Mouse (Mus musculus) bone marrow macrophage, adult 2 months (primary cell): ENCODE results near the gene Pcid2. TPM values are rescaled to one million over a fixed set of nuclear protein-coding genes. Genes with fewer than 3 reads are reported as not detected.
A peak's percentile ranks its signal among the peaks of the same experiment; 100 is the strongest.

ENCODE experiments used
- H3K27ac ChIP-seq: 2 replicates; pipeline ENCODE4 v1.5.1; 2012; ENCODE audit warnings: low read depth, low read length; ENCODE audit not compliant: insufficient read depth
- H3K4me1 ChIP-seq: 2 replicates; pipeline ENCODE4 v1.6.1; 2012; ENCODE audit warnings: low read length; ENCODE audit not compliant: control insufficient read depth, insufficient read depth
- H3K4me3 ChIP-seq: 2 replicates; pipeline ENCODE4 v1.5.1; 2012; ENCODE audit warnings: mild to moderate bottlenecking, low read length, moderate library complexity; ENCODE audit not compliant: insufficient read depth
- CTCF ChIP-seq: IDR thresholded peaks from 2 replicates; pipeline ENCODE4 v1.5.1; 2012; ENCODE audit warnings: low read depth, mild to moderate bottlenecking, low read length, moderate library complexity
- POLR2A ChIP-seq: IDR thresholded peaks from 2 replicates; pipeline ENCODE4 v1.6.1; 2012; ENCODE audit warnings: mild to moderate bottlenecking, low read depth, low read length, borderline replicate concordance
- polyA plus RNA-seq: library from polyadenylated mRNA; stranded (reverse); fragments of >200 nt; gene quantifications from 2 replicates; pipeline ENCODE4 v1.2.4, GENCODE M21; 2012; ENCODE audit not compliant: missing spikeins, insufficient read depth, insufficient read length

Gene Pcid2
- polyA plus RNA-seq, 1 experiment: 16.4 TPM

DNA sequence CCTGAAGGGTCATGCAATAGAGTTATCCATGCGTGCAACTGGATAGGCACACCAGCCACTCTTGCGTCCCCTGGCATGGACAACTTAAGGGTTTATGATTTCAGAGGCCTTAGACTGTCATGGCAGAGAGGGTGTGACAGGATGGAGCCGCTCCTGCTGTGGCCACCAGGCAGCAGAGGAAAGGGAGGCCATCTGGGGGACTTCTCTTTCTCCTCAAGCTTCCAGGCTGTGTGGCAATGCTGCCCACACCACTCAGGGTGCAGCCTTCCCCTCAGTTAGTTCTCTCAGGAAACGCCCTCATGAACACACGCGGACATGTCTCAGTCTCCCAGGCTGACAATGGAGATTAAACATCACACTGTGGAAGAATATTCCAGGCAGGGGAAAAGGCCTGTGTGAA is 66.2 kb downstream of the Pcid2 start:
- H3K4me1 ChIP-seq: peaks cover 28% of the 10 kb centered on the region
- no peak overlapping the region for H3K27ac ChIP-seq
- TF ChIP-seq CTCF: no peak
- no peak for TF ChIP-seq POLR2A
- no peak overlapping the region for H3K4me3 ChIP-seq

DNA sequence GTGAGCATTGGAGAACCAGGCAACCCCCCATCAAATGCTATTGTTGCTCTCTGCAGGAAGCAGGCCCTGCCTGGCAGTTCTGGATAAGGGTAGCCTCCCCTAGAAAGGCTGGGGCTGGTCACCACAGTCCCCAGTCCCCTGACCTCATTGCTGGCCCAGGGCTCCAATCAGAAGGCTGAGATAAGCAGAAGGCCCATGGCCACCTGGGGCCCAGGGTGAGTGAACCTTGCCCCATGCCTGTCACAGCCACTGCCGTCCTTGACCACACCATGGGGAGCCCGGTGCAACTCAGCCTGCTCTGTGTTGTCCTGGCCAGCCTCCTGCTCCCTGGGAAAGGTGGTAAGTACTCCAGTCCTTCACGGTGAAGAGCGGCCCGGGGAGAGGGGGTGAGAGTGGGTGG is 67.7 kb downstream of the Pcid2 start:
- Histone ChIP-seq H3K27ac (no peak overlapping the region), H3K4me1 (peaks cover 28% of the 10 kb centered on the region), H3K4me3 (no peak overlapping the region)
- TF ChIP-seq CTCF (no peak), POLR2A (no peak)

DNA sequence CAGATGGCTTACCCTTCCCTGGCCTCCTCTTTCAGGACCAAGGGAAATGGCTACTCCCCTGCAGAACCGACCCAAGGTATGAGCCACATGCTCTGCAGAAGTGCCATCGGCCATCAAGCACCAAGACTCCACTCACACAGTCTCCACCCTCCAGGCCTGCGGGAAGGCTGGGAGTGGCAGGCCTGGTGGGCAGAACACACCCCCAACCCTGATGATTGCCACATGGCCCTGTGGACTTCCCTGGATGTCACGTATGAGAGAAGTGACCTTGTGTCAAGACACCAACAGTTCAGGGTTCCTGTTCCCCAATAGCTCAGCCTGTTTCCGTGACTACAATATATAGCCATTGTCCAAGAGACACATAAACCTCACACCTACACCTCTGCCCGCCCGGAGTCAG is 68.2 kb downstream of the Pcid2 start, which contains the start of gene F10:
Gene F10 (plus strand): TSS at position 294 of the 400 bp plus-strand sequence.
- TF ChIP-seq POLR2A: no peak
- TF ChIP-seq CTCF: no peak
- Histone ChIP-seq H3K4me3 (no peak within 1 kb of the TSS), H3K27ac (no peak within 1 kb of the TSS)

DNA sequence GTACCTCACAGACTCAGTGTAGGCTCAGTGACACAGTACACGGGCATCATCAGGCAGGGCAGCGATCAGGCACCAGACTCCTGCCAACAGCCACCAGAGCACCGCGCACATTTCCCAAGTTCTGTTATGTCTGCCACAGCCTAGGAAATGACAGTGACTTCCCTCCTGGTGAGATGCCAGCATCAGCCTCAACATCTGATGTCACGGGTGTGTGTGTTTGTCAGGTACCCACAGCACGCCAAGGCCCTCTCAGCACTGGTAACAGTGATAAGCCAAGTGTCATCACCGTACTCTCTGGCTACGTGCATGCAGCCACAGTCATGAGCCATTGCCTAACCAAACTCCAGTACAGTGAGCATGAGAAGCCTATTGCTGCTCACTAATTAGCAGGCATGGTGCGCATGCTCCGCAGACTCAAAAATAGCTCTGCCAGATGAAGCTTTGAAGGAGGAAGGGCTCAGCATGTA is 68.9 kb downstream of the Pcid2 start:
- Histone ChIP-seq H3K27ac (no peak overlapping the region), H3K4me1 (peaks cover 37% of the 10 kb centered on the region), H3K4me3 (no peak overlapping the region)
- TF ChIP-seq CTCF: no peak
- no peak for TF ChIP-seq POLR2A

More for the DNA sequence above, 68.2 kb downstream of the Pcid2 start, which contains the start of gene F10:
- peaks cover 32% of the 10 kb centered on the region for H3K4me1 ChIP-seq

DNA sequence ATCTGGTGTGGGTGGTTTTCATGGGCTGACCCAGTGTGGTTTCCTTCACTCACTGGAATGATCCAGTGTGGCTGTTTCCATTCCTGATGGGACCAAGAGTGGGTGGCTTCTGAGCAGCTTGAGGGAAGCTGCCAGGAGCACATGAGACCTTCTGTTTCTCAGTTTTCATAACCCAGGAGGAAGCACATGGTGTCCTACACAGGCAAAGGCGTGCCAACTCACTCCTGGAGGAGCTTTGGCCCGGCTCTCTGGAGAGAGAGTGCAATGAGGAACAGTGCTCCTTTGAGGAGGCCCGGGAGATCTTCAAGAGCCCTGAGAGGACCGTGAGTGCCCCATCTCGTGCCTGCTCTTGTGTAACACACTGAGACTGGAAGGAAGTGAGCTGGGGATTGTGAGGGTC is 76.8 kb downstream of the Pcid2 start:
- Histone ChIP-seq H3K4me3 (no peak overlapping the region), H3K27ac (peak overlapping the region; percentile 54), H3K4me1 (peaks cover 48% of the 10 kb centered on the region)
- TF ChIP-seq POLR2A: no peak
- TF ChIP-seq CTCF: no peak

GRCm38 (mm10) chr8:13027615-13028014 is 77.6 kb downstream of the Pcid2 start:
- no peak overlapping the region for H3K27ac ChIP-seq
- no peak overlapping the region for H3K4me3 ChIP-seq
- peaks cover 48% of the 10 kb centered on the region for H3K4me1 ChIP-seq
- TF ChIP-seq POLR2A (no peak), CTCF (no peak)

Other genes starting within 250 kb of the Pcid2 start
- gene Mcf2l, start 231.7 kb downstream of the Pcid2 start, polyA plus RNA-seq: 1.4 and 2.2 TPM in 2 replicates
- 0.87 and 1.3 TPM in 2 replicates for gene F7, start 79.4 kb downstream of the Pcid2 start, polyA plus RNA-seq
- gene F10, start 68.2 kb downstream of the Pcid2 start, polyA plus RNA-seq: 2.5 and 3.9 TPM in 2 replicates
- gene Proz, start 44.5 kb downstream of the Pcid2 start, polyA plus RNA-seq: not detected in 2 replicates
- 33.3 and 44.0 TPM in 2 replicates for gene Cul4a, start 162 bp upstream of the Pcid2 start, polyA plus RNA-seq
- 1,527 and 1,629 TPM in 2 replicates for gene Lamp1, start 53.7 kb upstream of the Pcid2 start, polyA plus RNA-seq
- gene Grtp1, start 95.2 kb upstream of the Pcid2 start, polyA plus RNA-seq: 2.0 and 4.0 TPM in 2 replicates
- gene Adprhl1, start 148.7 kb upstream of the Pcid2 start, polyA plus RNA-seq: not detected in 2 replicates
- 15.4 and 16.2 TPM in 2 replicates for gene Dcun1d2, start 182.7 kb upstream of the Pcid2 start, polyA plus RNA-seq
- 36.8 and 41.8 TPM in 2 replicates for gene Tmco3, start 182.7 kb upstream of the Pcid2 start, polyA plus RNA-seq
- gene Tfdp1, start 233.3 kb upstream of the Pcid2 start, polyA plus RNA-seq: 50.0 and 52.0 TPM in 2 replicates